Mouse (Mus musculus) C2C12 (cell line): ENCODE measurements around the gene Fam171a2. TPM values are rescaled to one million over a fixed set of nuclear protein-coding genes. Genes with fewer than 3 reads are reported as not detected.

Experiments
- H3K27me3 ChIP-seq: one replicate; pipeline ENCODE4 v1.6.1; 2011; ENCODE audit not compliant: control insufficient read depth, insufficient read depth, insufficient read length
- H3K36me3 ChIP-seq: one replicate; pipeline ENCODE4 v1.6.1; 2011; ENCODE audit not compliant: control insufficient read depth, insufficient read depth
- H3K4me3 ChIP-seq: one replicate; pipeline ENCODE4 v1.5.1; 2011; ENCODE audit warnings: mild to moderate bottlenecking, control low read depth; ENCODE audit not compliant: poor library complexity, insufficient read depth, severe bottlenecking
- H3K79me2 ChIP-seq: one replicate; pipeline ENCODE4 v1.6.1; 2011; ENCODE audit not compliant: control insufficient read depth, insufficient read depth
- H3K79me3 ChIP-seq: one replicate; pipeline ENCODE4 v1.6.1; 2011; ENCODE audit warnings: low read depth, control low read depth
- H3ac ChIP-seq: one replicate; pipeline ENCODE3; 2011; ENCODE audit warnings: low read depth; ENCODE audit not compliant: control insufficient read depth, insufficient read length
- CEBPB ChIP-seq: IDR thresholded peaks from one replicate; pipeline ENCODE4 v1.6.1; 2011; ENCODE audit warnings: low read depth, mild to moderate bottlenecking, control low read depth, moderate library complexity
- CTCF ChIP-seq: IDR thresholded peaks from one replicate; pipeline ENCODE4 v1.5.1; 2011; ENCODE audit not compliant: control insufficient read depth, insufficient read depth, insufficient read length
- FOSL1 ChIP-seq: IDR thresholded peaks from one replicate; pipeline ENCODE4 v1.8.0; 2011; ENCODE audit warnings: mild to moderate bottlenecking, low read length; ENCODE audit not compliant: poor library complexity, insufficient read depth, severe bottlenecking
- MAX ChIP-seq: IDR thresholded peaks from one replicate; pipeline ENCODE4 v1.6.1; 2011; ENCODE audit warnings: mild to moderate bottlenecking, control low read depth
- MYOD1 ChIP-seq: IDR thresholded peaks from one replicate; pipeline ENCODE4 v1.6.1; 2011; ENCODE audit warnings: low read depth; ENCODE audit not compliant: control insufficient read depth, insufficient read length
- MYOG ChIP-seq: IDR thresholded peaks from one replicate; pipeline ENCODE4 v1.6.1; 2011; ENCODE audit not compliant: control insufficient read depth, insufficient read length; ENCODE audit errors: extremely low read depth
- USF1 ChIP-seq: IDR thresholded peaks from one replicate; pipeline ENCODE4 v1.6.1; 2011; ENCODE audit warnings: low read depth, mild to moderate bottlenecking, control low read depth, moderate library complexity
- polyA plus RNA-seq: library from polyadenylated mRNA; unstranded; fragments of >200 nt; fragmentation: generic; extraction: Trizol; gene quantifications from one replicate; pipeline ENCODE4 v1.2.1, GENCODE M21; 2012; ENCODE audit warnings: missing spikeins

Gene Fam171a2
- polyA plus RNA-seq, 1 experiment = 6.3 TPM

GRCm38 (mm10) chr11:102439093-102440082, 8.1 kb downstream of the Fam171a2 start:
- Histone ChIP-seq H3K4me3 (no peak overlapping the region), H3K36me3 (peaks cover 17% of the 10 kb centered on the region), H3K79me3 (no peaks in the 10 kb centered on the region), H3ac (no peak overlapping the region), H3K27me3 (no peaks in the 10 kb centered on the region), H3K79me2 (no peaks in the 10 kb centered on the region)
- TF ChIP-seq MYOD1 = no peak
- TF ChIP-seq CEBPB = no peak
- no peak for TF ChIP-seq MAX
- no peak for TF ChIP-seq USF1
- TF ChIP-seq FOSL1 = no peak
- TF ChIP-seq MYOG = no peak
- no peak for TF ChIP-seq CTCF

GRCm38 (mm10) chr11:102438212-102439092, 9.0 kb downstream of the Fam171a2 start:
- TF ChIP-seq CEBPB = no peak
- no peak for TF ChIP-seq USF1
- TF ChIP-seq FOSL1 = no peak
- peak; percentile 38 for TF ChIP-seq CTCF
- TF ChIP-seq MYOD1 = no peak
- no peak for TF ChIP-seq MYOG
- no peak for TF ChIP-seq MAX
- H3K79me2 ChIP-seq = no peaks in the 10 kb centered on the region
- no peak overlapping the region for H3ac ChIP-seq
- no peaks in the 10 kb centered on the region for H3K79me3 ChIP-seq
- H3K27me3 ChIP-seq = no peaks in the 10 kb centered on the region
- H3K36me3 ChIP-seq = peaks cover 24% of the 10 kb centered on the region
- no peak overlapping the region for H3K4me3 ChIP-seq

GRCm38 (mm10) chr11:102437120-102438061, 10.1 kb downstream of the Fam171a2 start:
- H3K36me3 ChIP-seq = peaks cover 24% of the 10 kb centered on the region
- peak overlapping the region; percentile 33 for H3ac ChIP-seq
- TF ChIP-seq CTCF (no peak), MYOD1 (no peak), CEBPB (no peak), FOSL1 (no peak), USF1 (no peak), MAX (no peak), MYOG (no peak)
- no peaks in the 10 kb centered on the region for H3K27me3 ChIP-seq
- no peaks in the 10 kb centered on the region for H3K79me3 ChIP-seq
- H3K4me3 ChIP-seq = no peak overlapping the region
- no peaks in the 10 kb centered on the region for H3K79me2 ChIP-seq

- no peaks in the 10 kb centered on the region for H3K79me3 ChIP-seq
- H3K4me3 ChIP-seq = no peak overlapping the region
- no peaks in the 10 kb centered on the region for H3K27me3 ChIP-seq
- TF ChIP-seq MYOD1 (no peak), FOSL1 (peak; percentile 18)
- H3K36me3 ChIP-seq = peaks cover 24% of the 10 kb centered on the region
- no peaks in the 10 kb centered on the region for H3K79me2 ChIP-seq
- no peak overlapping the region for H3ac ChIP-seq
Measured at GRCm38 (mm10) chr11:102436471-102436790, 11.1 kb downstream of the Fam171a2 start.
